Mouse (Mus musculus): ENCODE measurements around the gene Hyal1.

GRCm38 (mm10) chr9:107541005-107541404 is 35.7 kb upstream of the Hyal1 start:
- TF ChIP-seq MAX (IDR thresholded peaks at IDR 0.05; ENCODE audit: low read length): no peak
- TF ChIP-seq POLR2A (IDR thresholded peaks at IDR 0.05; ENCODE audit: low read depth, low read length): no peak
- no peak for TF ChIP-seq EP300 (IDR thresholded peaks at IDR 0.05; ENCODE audit: low read length)
- TF ChIP-seq MAFK (IDR thresholded peaks at IDR 0.05; ENCODE audit: insufficient replicate concordance, low read length): no peak
- no peak for TF ChIP-seq SIN3A (IDR thresholded peaks at IDR 0.05; ENCODE audit: low read length)
- no peak for TF ChIP-seq RCOR1 (conservative IDR thresholded peaks at IDR 0.05; ENCODE audit: low read depth, low read length)
